Mouse (Mus musculus) liver, embryonic 14.5 days (tissue): Measurements from ENCODE around the gene Tmem127. TPM values are rescaled to one million over a fixed set of nuclear protein-coding genes. Genes with fewer than 3 reads are reported as not detected.

Experiments
- ATAC-seq: fragments of 200-750 bp; cut with Nextera tagmentation; 2 replicates; pipeline ENCODE4 v1.8.0; 2017; ENCODE audit warnings: moderate number of reproducible peaks, mild to moderate bottlenecking, moderate library complexity; ENCODE audit not compliant: insufficient read depth
- DNase-seq, 3 experiments: peaks; one replicate each; pipeline ENCODE4 v3.0.0-alpha.2; 2012 to 2013; ENCODE audit warnings: low read depth in 3 of 3, low spot score in 3 of 3
- H3K27ac ChIP-seq: fragments of 300-500 bp; sonication (generic); 2 replicates; pipeline ENCODE4 v1.5.1; 2014; ENCODE audit warnings: moderate library complexity, mild to moderate bottlenecking, control low read depth, inconsistent platforms
- H3K27me3 ChIP-seq: fragments of 300-500 bp; sonication (generic); 2 replicates; pipeline ENCODE4 v1.6.1; 2014; ENCODE audit warnings: mild to moderate bottlenecking, low read length, moderate library complexity; ENCODE audit not compliant: control insufficient read depth, insufficient read depth
- H3K36me3 ChIP-seq: fragments of 300-500 bp; sonication (generic); replicated peaks from 2 replicates; pipeline ENCODE4 v1.6.1; 2014; ENCODE audit warnings: low read depth; ENCODE audit not compliant: control insufficient read depth, insufficient read depth
- H3K4me1 ChIP-seq, 2 experiments: fragments of 200-500 bp in 1 of 2; fragments of 300-500 bp in 1 of 2; sonication (generic) in 1 of 2; replicated peaks; 2 replicates each; pipeline ENCODE4 v1.6.1; 2012 to 2014; ENCODE audit warnings: antibody characterized with exemption in 1 of 2, inconsistent platforms in 1 of 2, low read length in 1 of 2; ENCODE audit not compliant: control insufficient read depth in 2 of 2, insufficient read depth in 2 of 2
- H3K4me2 ChIP-seq: fragments of 300-500 bp; sonication (generic); 2 replicates; pipeline ENCODE4 v1.6.1; 2014; ENCODE audit warnings: low read depth, mild to moderate bottlenecking, control low read depth, moderate library complexity
- H3K4me3 ChIP-seq, 2 experiments: fragments of 200-500 bp in 1 of 2; fragments of 300-500 bp in 1 of 2; sonication (generic) in 1 of 2; 2 replicates each; pipeline ENCODE4 v1.5.1; 2012 to 2014; ENCODE audit warnings: low read depth in 2 of 2, low read length in 2 of 2, mild to moderate bottlenecking in 2 of 2, control low read depth in 1 of 2, inconsistent platforms in 1 of 2, moderate library complexity in 1 of 2; ENCODE audit not compliant: insufficient read depth in 1 of 2
- H3K9ac ChIP-seq: fragments of 300-500 bp; sonication (generic); replicated peaks from 2 replicates; pipeline ENCODE4 v1.6.1; 2014; ENCODE audit warnings: mild to moderate bottlenecking, control low read depth, moderate library complexity
- H3K9me3 ChIP-seq: fragments of 300-500 bp; sonication (generic); 2 replicates; pipeline ENCODE4 v1.6.1; 2016; ENCODE audit warnings: low read length, mixed read lengths; ENCODE audit not compliant: control insufficient read depth
- CTCF ChIP-seq: IDR thresholded peaks from 2 replicates; pipeline ENCODE4 v1.5.1; 2016; ENCODE audit warnings: antibody characterized with exemption, low read depth, control low read depth
- EP300 ChIP-seq: IDR thresholded peaks from 2 replicates; pipeline ENCODE4 v1.6.1; 2016; ENCODE audit warnings: antibody characterized with exemption, low read depth
- WGBS: fragments of 180-500 bp; shearing (Covaris S2); extraction: QIAGEN DNeasy Blood & Tissue Kit; methylation state at CpG from one replicate; pipeline ENCODE4 v1.1.7; 2014; ENCODE audit not compliant: insufficient replicate concordance; 5-methylcytosine and 5-hydroxymethylcytosine counted together
- polyA plus RNA-seq, 2 experiments: library from polyadenylated mRNA; depleted of rRNA in 1 of 2; stranded (reverse) in 1 of 2; unstranded in 1 of 2; fragments of >200 nt; fragmentation: Nextera tagmentation in 1 of 2; extraction: Ambion mirVana in 1 of 2; gene quantifications; 2 replicates each; pipeline versions ENCODE4 v1.2.1 to v1.2.3; 2012 to 2014

The Tmem127 gene
- polyA plus RNA-seq, 2 experiments, result 7.4 to 8.4 TPM

DNA sequence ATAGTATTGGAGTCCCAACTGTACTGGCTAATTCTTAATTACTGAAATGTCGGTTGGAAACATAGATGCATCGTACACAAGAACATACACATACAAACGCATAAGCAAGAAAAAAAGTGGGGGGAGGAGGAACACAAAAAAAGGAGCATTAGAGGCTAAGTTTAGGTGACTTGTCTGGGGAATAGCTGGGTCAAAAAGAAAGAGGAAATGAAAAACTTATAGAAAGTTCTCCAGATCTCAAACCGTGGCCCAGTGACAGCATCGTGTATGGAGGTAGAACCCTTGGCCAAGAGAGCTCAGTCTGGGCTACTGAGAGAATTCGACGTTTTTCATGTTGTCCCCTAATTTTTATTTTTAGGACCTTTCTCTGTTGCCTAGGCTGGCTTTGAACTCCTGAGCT is 63.0 kb downstream of the Tmem127 start:
- no peak for TF ChIP-seq EP300
- no peak for TF ChIP-seq CTCF
- H3K36me3 ChIP-seq, result no peaks in the 10 kb centered on the region
- no peaks in the 10 kb centered on the region for H3K27me3 ChIP-seq
- no peak overlapping the region for H3K27ac ChIP-seq
- no peaks in the 10 kb centered on the region for H3K4me1 ChIP-seq
- H3K9me3 ChIP-seq, result no peaks in the 10 kb centered on the region
- H3K9ac ChIP-seq, result no peak overlapping the region
- 69% methylated on average over 7 of the region's 7 CpGs for WGBS
- no peak for ATAC-seq
- no peak for DNase-seq
- no peak overlapping the region for H3K4me3 ChIP-seq
- H3K4me2 ChIP-seq, result no peak overlapping the region

Other genes with a start within 250 kb of the Tmem127 start
- 1.6 and 2.4 TPM in 2 replicates for gene Ap4e1, start 239.2 kb upstream of the Tmem127 start, polyA plus RNA-seq (2012; rRNA removed)
- gene Ap4e1, start 239.2 kb upstream of the Tmem127 start, polyA plus RNA-seq (2014; fragmentation: Nextera tagmentation; extraction: Ambion mirVana), result 4.1 and 4.2 TPM in 2 replicates
- gene Blvra, start 177.2 kb upstream of the Tmem127 start, polyA plus RNA-seq (2012; rRNA removed), result 15.3 and 25.1 TPM in 2 replicates
- gene Blvra, start 177.2 kb upstream of the Tmem127 start, polyA plus RNA-seq (2014; fragmentation: Nextera tagmentation; extraction: Ambion mirVana), result 63.7 and 65.1 TPM in 2 replicates
- gene Ncaph, start 114.0 kb upstream of the Tmem127 start, polyA plus RNA-seq (2012; rRNA removed), result 19.7 and 33.9 TPM in 2 replicates
- 58.4 and 65.2 TPM in 2 replicates for gene Ncaph, start 114.0 kb upstream of the Tmem127 start, polyA plus RNA-seq (2014; fragmentation: Nextera tagmentation; extraction: Ambion mirVana)
- gene Itpripl1, start 104.5 kb upstream of the Tmem127 start, polyA plus RNA-seq (2012; rRNA removed), result 7.3 and 8.0 TPM in 2 replicates
- 17.7 and 19.9 TPM in 2 replicates for gene Itpripl1, start 104.5 kb upstream of the Tmem127 start, polyA plus RNA-seq (2014; fragmentation: Nextera tagmentation; extraction: Ambion mirVana)
- gene 1810024B03Rik, start 39.6 kb upstream of the Tmem127 start, polyA plus RNA-seq (2012; rRNA removed), result 0.23 and 0.57 TPM in 2 replicates
- gene 1810024B03Rik, start 39.6 kb upstream of the Tmem127 start, polyA plus RNA-seq (2014; fragmentation: Nextera tagmentation; extraction: Ambion mirVana), result 0.81 and 0.96 TPM in 2 replicates
- 18.2 and 27.5 TPM in 2 replicates for gene Snrnp200, start 39.5 kb upstream of the Tmem127 start, polyA plus RNA-seq (2012; rRNA removed)
- 28.1 and 33.3 TPM in 2 replicates for gene Snrnp200, start 39.5 kb upstream of the Tmem127 start, polyA plus RNA-seq (2014; fragmentation: Nextera tagmentation; extraction: Ambion mirVana)
- 23.2 and 29.1 TPM in 2 replicates for gene Ciao1, start 92 bp upstream of the Tmem127 start, polyA plus RNA-seq (2012; rRNA removed)
- 38.3 and 42.3 TPM in 2 replicates for gene Ciao1, start 92 bp upstream of the Tmem127 start, polyA plus RNA-seq (2014; fragmentation: Nextera tagmentation; extraction: Ambion mirVana)
- gene Stard7, start 22.3 kb downstream of the Tmem127 start, polyA plus RNA-seq (2012; rRNA removed), result 23.3 and 29.8 TPM in 2 replicates
- 42.0 and 51.9 TPM in 2 replicates for gene Stard7, start 22.3 kb downstream of the Tmem127 start, polyA plus RNA-seq (2014; fragmentation: Nextera tagmentation; extraction: Ambion mirVana)
- gene Dusp2, start 88.3 kb downstream of the Tmem127 start, polyA plus RNA-seq (2012; rRNA removed), result 1.1 and 1.8 TPM in 2 replicates
- 1.5 and 1.7 TPM in 2 replicates for gene Dusp2, start 88.3 kb downstream of the Tmem127 start, polyA plus RNA-seq (2014; fragmentation: Nextera tagmentation; extraction: Ambion mirVana)
- gene Astl, start 90.7 kb downstream of the Tmem127 start, polyA plus RNA-seq (2012; rRNA removed), result not detected in 2 replicates
- gene Astl, start 90.7 kb downstream of the Tmem127 start, polyA plus RNA-seq (2014; fragmentation: Nextera tagmentation; extraction: Ambion mirVana), result not detected in 2 replicates
- gene Adra2b, start 115.3 kb downstream of the Tmem127 start, polyA plus RNA-seq (2012; rRNA removed), result 12.4 and 13.2 TPM in 2 replicates
- 20.0 and 24.4 TPM in 2 replicates for gene Adra2b, start 115.3 kb downstream of the Tmem127 start, polyA plus RNA-seq (2014; fragmentation: Nextera tagmentation; extraction: Ambion mirVana)
- 0.26 and 0.45 TPM in 2 replicates for gene Gpat2, start 177.3 kb downstream of the Tmem127 start, polyA plus RNA-seq (2012; rRNA removed)
- 0.32 and 0.33 TPM in 2 replicates for gene Gpat2, start 177.3 kb downstream of the Tmem127 start, polyA plus RNA-seq (2014; fragmentation: Nextera tagmentation; extraction: Ambion mirVana)
- gene Fahd2a, start 196.7 kb downstream of the Tmem127 start, polyA plus RNA-seq (2012; rRNA removed), result 6.8 and 7.9 TPM in 2 replicates
- gene Fahd2a, start 196.7 kb downstream of the Tmem127 start, polyA plus RNA-seq (2014; fragmentation: Nextera tagmentation; extraction: Ambion mirVana), result 15.1 and 20.0 TPM in 2 replicates